Mouse (Mus musculus): ENCODE results near the gene Hist1h4f.
"Not testable (repeated sequence)": the region's sequence is repeated elsewhere in the genome, so short reads cannot be mapped to it uniquely, and the experiment has no call there.

- TF ChIP-seq CTCF (IDR thresholded peaks at IDR 0.05; ENCODE audit: low read depth, low read length); TAL1 (conservative IDR thresholded peaks at IDR 0.05; ENCODE audit: low read depth, low read length); GATA1 (IDR thresholded peaks at IDR 0.05; ENCODE audit: borderline replicate concordance, low read length): not testable (repeated sequence)
- peak; percentile 79; the same call in 1 of the 2 replicates for TF ChIP-seq POLR2AphosphoS5 (IDR thresholded peaks at IDR 0.05; ENCODE audit: insufficient replicate concordance, low read depth, low read length)
These were observed 9.0 kb downstream of the Hist1h4f start for GRCm38 (mm10) chr13:23542225-23542980.
